Mouse (Mus musculus): ENCODE results near the gene Rps18. TPM values are rescaled to one million over a fixed set of nuclear protein-coding genes. Genes with fewer than 3 reads are reported as not detected.
A peak's percentile ranks its signal among the peaks of the same experiment; 100 is the strongest.

The Rps18 gene
- polyA plus RNA-seq, 1 experiment from 2014 or later, result 1,650 TPM

DNA sequence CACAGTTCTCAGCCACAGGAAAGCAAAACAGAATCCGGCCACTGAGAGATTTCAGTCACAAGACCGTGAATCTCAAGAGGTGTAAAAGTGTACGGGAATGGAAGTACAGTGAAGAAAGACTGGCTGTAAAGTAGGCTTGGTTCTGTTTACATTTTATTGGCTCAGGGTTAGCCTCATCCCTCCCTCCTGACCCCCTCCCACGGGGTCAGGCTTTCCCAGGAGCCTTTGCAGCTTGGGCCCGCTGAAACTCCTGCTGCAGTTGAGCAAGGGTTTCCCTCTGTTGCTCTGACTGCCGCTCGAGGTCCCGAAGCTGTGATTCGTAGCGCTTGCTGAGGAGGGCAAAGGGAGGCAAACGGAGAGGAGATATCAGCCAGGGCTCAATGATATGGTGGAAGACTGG, 17.0 kb downstream of the Rps18 start:
- WGBS, result 75% methylated on average over 11 of the region's 11 CpGs
- no peak overlapping the region for H3K9ac ChIP-seq
- no peak overlapping the region for H3K27ac ChIP-seq
- peaks cover 21% of the 10 kb centered on the region for H3K4me1 ChIP-seq
- H3K4me2 ChIP-seq, result peak overlapping the region; percentile 94
- H3K27me3 ChIP-seq, result no peaks in the 10 kb centered on the region
- no peaks in the 10 kb centered on the region for H3K9me3 ChIP-seq
- ATAC-seq (ENCODE audit: borderline replicate concordance, extremely low read depth, low FRiP score, low TSS enrichment), result no peak
- peak overlapping the region; percentile 93 for H3K4me3 ChIP-seq
- peaks cover 30% of the 10 kb centered on the region; the same call in 1 of the 2 replicates for H3K36me3 ChIP-seq

DNA sequence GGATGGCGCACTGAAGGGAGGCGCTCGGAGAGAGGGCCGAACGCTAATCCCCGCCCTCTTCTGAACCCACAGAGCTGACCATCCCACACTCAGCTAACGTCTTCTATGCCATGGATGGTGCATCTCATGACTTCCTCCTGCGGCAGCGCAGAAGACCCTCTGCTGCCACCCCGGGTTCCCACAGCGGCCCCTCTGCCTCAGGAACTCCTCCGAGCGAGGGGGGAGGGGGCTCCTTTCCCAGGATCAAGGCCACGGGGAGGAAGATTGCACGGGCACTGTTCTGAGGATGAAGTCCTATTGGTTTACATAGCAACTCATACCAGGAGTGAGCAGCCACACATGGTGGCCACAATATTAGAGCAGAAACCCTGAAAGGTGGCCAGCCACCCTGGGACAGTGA, 18.8 kb downstream of the Rps18 start:
- ATAC-seq (ENCODE audit: borderline replicate concordance, extremely low read depth, low FRiP score, low TSS enrichment), result no peak
- Histone ChIP-seq H3K27ac (no peak overlapping the region), H3K27me3 (no peaks in the 10 kb centered on the region), H3K4me2 (no peak overlapping the region), H3K9me3 (no peaks in the 10 kb centered on the region), H3K9ac (no peak overlapping the region), H3K36me3 (peaks cover 36% of the 10 kb centered on the region; the same call in 1 of the 2 replicates), H3K4me1 (peaks cover 21% of the 10 kb centered on the region), H3K4me3 (no peak overlapping the region)
- WGBS, result 77% methylated on average over 15 of the region's 15 CpGs

- Histone ChIP-seq H3K36me3 (peaks cover 36% of the 10 kb centered on the region; the same call in 1 of the 2 replicates), H3K9ac (no peak overlapping the region), H3K9me3 (no peaks in the 10 kb centered on the region), H3K4me1 (peaks cover 22% of the 10 kb centered on the region), H3K4me2 (no peak overlapping the region), H3K27ac (no peak overlapping the region), H3K27me3 (no peaks in the 10 kb centered on the region), H3K4me3 (no peak overlapping the region)
- no peak for ATAC-seq (ENCODE audit: borderline replicate concordance, extremely low read depth, low FRiP score, low TSS enrichment)
- 80% methylated on average over 21 of the region's 21 CpGs for WGBS
Measured at GRCm38 (mm10) chr17:33935422-33936055, 20.3 kb downstream of the Rps18 start.

DNA sequence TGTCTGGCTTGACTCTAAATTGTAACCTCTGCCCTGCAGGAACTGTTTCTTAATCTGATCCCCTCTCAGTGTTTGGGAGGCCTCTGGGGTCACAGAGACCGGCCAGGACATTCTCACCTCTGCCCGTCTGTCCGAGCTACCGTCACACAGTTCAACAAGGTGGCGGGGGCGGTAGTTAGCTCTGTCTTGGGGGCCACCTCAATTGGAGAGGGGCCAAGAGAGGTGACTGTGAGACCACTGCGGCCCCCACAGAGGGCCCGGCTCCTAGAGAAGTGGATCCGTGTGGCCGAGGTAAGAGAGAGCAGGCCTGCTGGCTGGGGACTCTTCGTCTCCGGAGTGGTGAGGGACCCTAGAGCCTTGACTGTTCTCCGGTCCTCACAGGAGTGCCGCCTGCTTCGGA, 22.8 kb downstream of the Rps18 start:
- peaks cover 19% of the 10 kb centered on the region for H3K4me1 ChIP-seq
- no peak overlapping the region for H3K9ac ChIP-seq
- no peak overlapping the region for H3K4me2 ChIP-seq
- no peak for ATAC-seq (ENCODE audit: borderline replicate concordance, extremely low read depth, low FRiP score, low TSS enrichment)
- 90% methylated on average over 15 of the region's 15 CpGs for WGBS
- peaks cover 36% of the 10 kb centered on the region; the same call in 1 of the 2 replicates for H3K36me3 ChIP-seq
- no peak overlapping the region for H3K27ac ChIP-seq
- no peaks in the 10 kb centered on the region for H3K27me3 ChIP-seq
- H3K9me3 ChIP-seq, result no peaks in the 10 kb centered on the region
- no peak overlapping the region for H3K4me3 ChIP-seq

GRCm38 (mm10) chr17:33932448-33932847, 23.4 kb downstream of the Rps18 start:
- Histone ChIP-seq H3K9me3 (no peaks in the 10 kb centered on the region), H3K27me3 (no peaks in the 10 kb centered on the region), H3K4me3 (no peak overlapping the region), H3K36me3 (peaks cover 34% of the 10 kb centered on the region; the same call in 1 of the 2 replicates), H3K4me1 (peaks cover 23% of the 10 kb centered on the region), H3K27ac (no peak overlapping the region), H3K9ac (no peak overlapping the region), H3K4me2 (no peak overlapping the region)
- ATAC-seq (ENCODE audit: borderline replicate concordance, extremely low read depth, low FRiP score, low TSS enrichment), result no peak
- 82% methylated on average over 14 of the region's 14 CpGs for WGBS

DNA sequence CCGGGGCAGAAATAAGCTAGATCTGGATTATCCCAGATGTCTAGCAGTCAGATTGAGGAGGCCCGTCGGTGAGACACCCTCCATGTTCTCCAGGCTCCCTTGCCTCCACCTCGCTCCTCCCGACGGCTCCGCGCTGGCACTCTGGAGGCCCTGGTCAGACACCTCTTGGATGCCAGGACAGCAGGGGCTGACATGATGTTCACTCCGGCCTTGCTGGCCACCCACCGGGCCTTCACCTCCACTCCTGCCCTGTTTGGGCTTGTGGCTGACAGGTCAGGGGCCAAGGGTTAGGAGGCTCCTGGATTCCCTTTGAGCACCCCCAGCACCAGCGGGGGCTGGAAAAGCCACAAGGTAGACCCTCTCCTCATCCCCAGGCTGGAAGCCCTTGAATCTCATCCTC, 23.9 kb downstream of the Rps18 start:
- Histone ChIP-seq H3K4me1 (peaks cover 23% of the 10 kb centered on the region), H3K9ac (no peak overlapping the region), H3K4me2 (no peak overlapping the region), H3K4me3 (no peak overlapping the region), H3K27me3 (no peaks in the 10 kb centered on the region), H3K36me3 (peaks cover 29% of the 10 kb centered on the region; the same call in 1 of the 2 replicates), H3K27ac (no peak overlapping the region), H3K9me3 (no peaks in the 10 kb centered on the region)
- 87% methylated on average over 11 of the region's 11 CpGs for WGBS
- no peak for ATAC-seq (ENCODE audit: borderline replicate concordance, extremely low read depth, low FRiP score, low TSS enrichment)

GRCm38 (mm10) chr17:33931159-33931866, 24.5 kb downstream of the Rps18 start:
- ATAC-seq (ENCODE audit: borderline replicate concordance, extremely low read depth, low FRiP score, low TSS enrichment), result no peak
- H3K27ac ChIP-seq, result no peak overlapping the region; the same call in 1 of the 2 replicates
- H3K36me3 ChIP-seq, result peaks cover 27% of the 10 kb centered on the region; the same call in 1 of the 2 replicates

GRCm38 (mm10) chr17:33930280-33931158, 25.3 kb downstream of the Rps18 start:
- Histone ChIP-seq H3K27ac (peak overlapping the region; percentile 98), H3K36me3 (peaks cover 28% of the 10 kb centered on the region), H3K27me3 (no peaks in the 10 kb centered on the region), H3K9me3 (no peaks in the 10 kb centered on the region), H3K4me1 (peaks cover 23% of the 10 kb centered on the region), H3K4me3 (peak overlapping the region; percentile 79), H3K9ac (peak overlapping the region; percentile 76), H3K4me2 (peak overlapping the region; percentile 92)
- peak; percentile 2; the same call in 1 of the 2 replicates for ATAC-seq (ENCODE audit: borderline replicate concordance, extremely low read depth, low FRiP score, low TSS enrichment)
- WGBS, result under 1% methylated on average over 38 of the region's 45 CpGs

More at GRCm38 (mm10) chr17:33931159-33931866, 24.5 kb downstream of the Rps18 start:
- Histone ChIP-seq H3K4me1 (peaks cover 23% of the 10 kb centered on the region), H3K9me3 (no peaks in the 10 kb centered on the region), H3K4me3 (peak overlapping the region; percentile 79), H3K27me3 (no peaks in the 10 kb centered on the region), H3K9ac (peak overlapping the region; percentile 76), H3K4me2 (peak overlapping the region; percentile 92)
- WGBS, result 38% methylated on average over 18 of the region's 18 CpGs

- peak within 1 kb of the TSS; percentile 79 for H3K9ac ChIP-seq
- peak; percentile 85 for ATAC-seq (ENCODE audit: borderline replicate concordance, extremely low read depth, low FRiP score, low TSS enrichment)
- H3K27me3 ChIP-seq, result no peaks in the 10 kb centered on the region
- peak within 1 kb of the TSS; percentile 92 for H3K4me2 ChIP-seq
- WGBS, result under 1% methylated on average over 75 of the region's 80 CpGs
- peak within 1 kb of the TSS; percentile 98 for H3K27ac ChIP-seq
- H3K4me3 ChIP-seq, result peak within 1 kb of the TSS; percentile 79
- peaks cover 29% of the 10 kb centered on the region for H3K36me3 ChIP-seq
- peaks cover 23% of the 10 kb centered on the region for H3K4me1 ChIP-seq
- H3K9me3 ChIP-seq, result no peaks in the 10 kb centered on the region
Measured at GRCm38 (mm10) chr17:33929371-33930279, 26.2 kb downstream of the Rps18 start, which contains the start of gene Rgl2. TSS of gene Rgl2 (plus strand) at chr17:33929543.

GRCm38 (mm10) chr17:33928251-33928947, 27.4 kb downstream of the Rps18 start:
- Histone ChIP-seq H3K27ac (0 out of 2 replicates have a peak overlapping the region, but pooled peaks have one; percentile 98), H3K36me3 (peaks cover 26% of the 10 kb centered on the region), H3K4me2 (peak overlapping the region; percentile 92), H3K4me3 (peak overlapping the region; percentile 79), H3K4me1 (peaks cover 23% of the 10 kb centered on the region), H3K9me3 (no peaks in the 10 kb centered on the region), H3K9ac (peak overlapping the region; percentile 79), H3K27me3 (no peaks in the 10 kb centered on the region)
- ATAC-seq (ENCODE audit: borderline replicate concordance, extremely low read depth, low FRiP score, low TSS enrichment), result no peak
- WGBS, result 57% methylated on average over 21 of the region's 21 CpGs
